Mouse (Mus musculus) E14TG2a.4 (cell line): Measurements from ENCODE around the gene Tap1.

Experiments
- CTCF ChIP-seq: conservative IDR thresholded peaks from 2 replicates; pipeline ENCODE4 v1.5.1; 2014; ENCODE audit warnings: low read length
- NANOG ChIP-seq: IDR thresholded peaks from 2 replicates; pipeline ENCODE4 v1.6.1; 2014; ENCODE audit warnings: borderline replicate concordance, low read length, mixed read lengths
- POU5F1 ChIP-seq: IDR thresholded peaks from 2 replicates; pipeline ENCODE4 v1.6.1; 2014; ENCODE audit warnings: low read length, borderline replicate concordance

DNA sequence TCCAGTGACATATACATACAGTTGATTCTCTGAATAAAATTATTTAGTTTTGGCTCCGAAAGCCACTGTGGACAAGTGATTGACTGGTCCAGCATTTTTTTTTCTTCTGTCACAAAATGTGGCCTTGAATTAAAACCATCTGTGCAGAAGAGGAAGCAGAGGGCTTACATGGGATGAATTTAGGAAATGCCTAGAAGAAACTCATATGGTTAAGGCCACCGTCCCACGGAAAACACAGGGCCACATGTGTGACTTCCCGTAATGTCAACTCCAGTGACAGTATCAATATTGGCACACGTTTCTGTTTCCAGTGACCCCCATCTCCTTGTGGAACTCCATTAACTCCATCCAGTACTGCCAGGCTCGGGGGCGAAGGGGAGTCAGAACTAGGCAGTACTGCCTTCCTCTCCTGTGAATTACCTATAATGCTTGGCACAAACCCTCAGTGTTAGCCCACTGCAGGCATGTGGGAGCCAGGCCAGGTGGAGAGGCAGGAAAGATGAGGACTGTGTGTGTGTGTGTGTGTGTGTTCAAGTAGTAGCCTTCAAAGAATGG, 44.8 kb upstream of the Tap1 start:
- TF ChIP-seq CTCF (no peak), POU5F1 (no peak), NANOG (no peak)
